Mouse (Mus musculus): ENCODE measurements at regions not wholly inside any gene's neighbourhood (a gene's known extent, or its start where the extent isn't known, plus 50 kb on each side); places are given as distances from the start of the nearest gene placed in this dataset.

DNA sequence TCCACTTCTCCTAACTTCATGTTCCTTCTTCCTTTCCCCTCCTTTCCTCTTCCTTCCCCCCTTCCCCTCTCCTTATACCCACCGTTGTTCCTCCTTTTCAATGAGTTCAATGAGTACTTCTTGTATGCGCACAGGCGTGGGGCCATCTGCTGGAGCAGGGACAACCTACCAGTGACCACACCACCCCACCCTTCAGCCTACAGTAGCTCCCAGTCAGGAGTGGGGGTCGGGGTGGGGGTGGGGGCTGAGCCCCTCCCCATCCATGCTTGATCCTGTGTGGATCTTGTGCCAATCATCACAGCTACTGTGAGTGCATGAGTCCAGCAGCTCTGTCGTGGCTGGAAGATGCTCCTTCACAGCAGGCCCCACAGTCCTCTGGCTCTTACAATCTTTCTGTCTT is 143.6 kb downstream of the Chst1 start:
- ATAC-seq (ENCODE audit: extremely low read depth, insufficient number of reproducible peaks, low FRiP score, poor library complexity, severe bottlenecking) = no peak

DNA sequence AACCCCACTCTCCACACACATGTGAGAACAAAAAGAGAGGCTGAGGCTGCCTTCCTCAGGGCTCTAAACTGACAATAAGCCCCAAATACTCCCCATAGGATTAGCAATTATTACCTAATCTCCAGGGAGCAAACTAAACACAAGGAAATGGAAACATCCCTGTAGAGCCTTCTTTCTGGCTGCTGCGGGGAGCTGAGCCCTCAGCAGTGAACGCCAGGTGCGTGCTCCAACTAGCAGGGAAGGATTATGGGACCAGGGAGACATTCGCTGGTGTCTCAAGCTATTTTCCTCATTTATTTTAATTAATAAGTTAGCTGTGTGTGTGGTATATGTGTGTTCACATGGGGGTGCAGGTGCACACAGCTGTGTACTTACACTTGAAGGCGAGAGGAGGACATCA is 144.4 kb downstream of the Chst1 start:
- no peak for ATAC-seq (ENCODE audit: extremely low read depth, insufficient number of reproducible peaks, low FRiP score, poor library complexity, severe bottlenecking)

DNA sequence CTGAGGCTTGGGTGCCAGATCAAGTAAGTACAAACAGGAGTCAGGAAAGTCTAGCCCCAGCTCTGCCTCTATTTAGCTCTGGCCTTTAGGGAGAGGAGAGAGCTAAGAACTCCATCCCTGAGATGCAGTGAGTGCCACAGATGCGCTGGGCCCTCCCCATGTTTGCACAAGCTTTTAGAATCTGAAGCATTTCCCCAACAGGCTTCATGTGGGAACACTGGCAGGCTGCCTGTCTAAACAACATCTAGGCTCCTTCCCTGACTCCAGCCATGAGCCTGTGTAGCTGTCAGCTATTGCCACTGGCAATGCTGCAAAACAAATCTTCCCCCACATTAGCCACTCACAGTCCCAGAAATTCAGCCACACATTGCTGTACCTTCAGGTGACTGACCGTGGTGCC is 147.9 kb downstream of the Chst1 start:
- ATAC-seq (ENCODE audit: extremely low read depth, insufficient number of reproducible peaks, low FRiP score, poor library complexity, severe bottlenecking) = no peak

DNA sequence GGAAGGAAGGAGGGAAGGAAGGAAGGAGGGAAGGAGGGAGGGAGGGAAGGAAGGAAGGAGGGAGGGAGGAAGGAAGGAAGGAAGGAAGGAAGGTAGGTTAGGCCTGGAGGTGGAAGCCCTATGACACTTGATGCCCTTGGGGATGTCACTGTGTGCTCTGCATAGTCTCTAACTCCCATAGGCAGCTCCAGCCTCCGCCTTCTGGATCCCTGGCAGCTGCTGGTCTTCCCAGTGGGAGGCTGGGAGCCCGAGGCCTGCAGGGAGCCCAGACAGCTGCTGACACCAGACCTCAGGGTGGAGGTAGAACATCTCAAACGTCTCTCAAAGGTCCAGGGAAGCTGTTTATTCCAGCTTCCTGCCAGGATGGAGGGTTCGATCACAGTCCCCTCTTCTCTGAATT is 150.6 kb downstream of the Chst1 start:
- no peak for ATAC-seq (ENCODE audit: extremely low read depth, insufficient number of reproducible peaks, low FRiP score, poor library complexity, severe bottlenecking)

DNA sequence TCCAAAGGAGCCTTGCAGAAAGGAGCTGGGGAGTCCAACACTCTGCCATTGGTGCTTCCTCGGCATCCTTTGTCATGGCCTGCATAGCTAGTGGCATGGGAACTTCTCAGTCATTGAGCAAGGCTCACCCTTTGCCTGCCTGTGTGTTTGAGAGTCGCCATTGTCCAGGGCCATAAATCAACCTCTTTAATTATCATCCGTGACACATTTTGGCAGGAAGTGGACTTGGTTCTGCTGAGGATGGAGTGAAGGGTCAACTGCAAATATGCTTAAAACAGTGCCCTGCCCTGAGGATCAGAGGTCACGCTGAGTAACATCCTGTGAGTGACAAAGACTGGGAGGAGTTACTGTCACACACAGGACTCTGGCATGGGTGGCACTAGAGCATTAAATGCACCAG is 151.2 kb downstream of the Chst1 start:
- ATAC-seq (ENCODE audit: extremely low read depth, insufficient number of reproducible peaks, low FRiP score, poor library complexity, severe bottlenecking) = no peak

DNA sequence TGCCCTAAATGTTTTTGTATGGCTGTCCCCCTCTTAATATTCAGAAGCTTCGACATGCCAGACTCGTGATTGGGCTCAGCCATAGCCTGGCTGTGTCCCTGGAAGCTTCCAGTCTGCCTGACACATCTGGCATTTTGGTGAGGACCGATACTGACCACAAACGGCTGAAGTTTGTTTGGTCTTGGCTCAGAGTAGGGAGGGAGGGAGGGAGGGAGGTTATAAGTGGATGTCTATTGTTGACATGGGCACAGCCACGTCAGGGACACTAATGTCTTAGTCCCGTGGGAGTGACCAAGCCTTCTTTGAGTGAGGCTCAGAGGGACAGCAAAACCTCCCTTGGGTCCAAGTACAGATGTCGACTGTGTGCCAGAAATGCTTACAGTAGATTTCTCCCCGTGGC is 151.7 kb downstream of the Chst1 start:
- no peak for ATAC-seq (ENCODE audit: extremely low read depth, insufficient number of reproducible peaks, low FRiP score, poor library complexity, severe bottlenecking)

DNA sequence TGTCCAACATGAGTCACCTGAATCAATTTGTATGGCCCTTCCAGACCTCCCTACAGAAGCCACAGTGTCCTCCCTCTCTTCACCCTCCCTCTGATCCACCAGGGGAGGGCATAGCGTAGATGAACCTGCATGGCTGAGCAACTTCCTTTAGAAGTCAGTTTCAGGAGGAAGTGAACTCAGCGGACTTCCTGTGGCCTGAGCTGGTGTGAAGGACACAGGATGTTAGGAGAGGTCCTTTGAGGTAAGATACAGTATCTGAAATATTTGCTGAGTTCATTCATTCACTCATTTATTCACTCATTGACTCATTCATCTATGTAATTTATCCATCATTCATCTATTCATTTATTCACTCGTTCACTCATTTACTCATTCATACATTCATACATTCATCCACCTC is 152.6 kb downstream of the Chst1 start:
- no peak for ATAC-seq (ENCODE audit: extremely low read depth, insufficient number of reproducible peaks, low FRiP score, poor library complexity, severe bottlenecking)

DNA sequence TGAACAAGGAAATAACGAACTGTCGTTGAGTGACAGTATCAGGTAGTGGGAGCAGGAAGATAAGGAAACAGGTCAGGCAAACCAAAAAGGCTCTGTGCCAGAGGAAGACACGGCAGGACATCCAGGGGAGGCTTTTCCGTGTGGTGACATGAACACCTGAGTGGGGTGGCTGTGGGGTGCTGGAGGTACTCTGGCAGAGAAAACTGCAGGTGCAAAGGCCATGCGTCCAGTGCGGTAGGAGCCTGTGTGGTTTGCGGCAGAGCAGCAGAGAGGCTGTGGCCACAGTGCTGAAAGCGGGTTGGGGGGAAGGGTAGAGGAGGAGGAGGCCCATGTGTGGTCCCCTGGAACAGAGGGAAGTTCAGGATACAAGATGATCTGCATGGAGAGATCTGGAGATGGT is 153.3 kb downstream of the Chst1 start:
- no peak for ATAC-seq (ENCODE audit: extremely low read depth, insufficient number of reproducible peaks, low FRiP score, poor library complexity, severe bottlenecking)

DNA sequence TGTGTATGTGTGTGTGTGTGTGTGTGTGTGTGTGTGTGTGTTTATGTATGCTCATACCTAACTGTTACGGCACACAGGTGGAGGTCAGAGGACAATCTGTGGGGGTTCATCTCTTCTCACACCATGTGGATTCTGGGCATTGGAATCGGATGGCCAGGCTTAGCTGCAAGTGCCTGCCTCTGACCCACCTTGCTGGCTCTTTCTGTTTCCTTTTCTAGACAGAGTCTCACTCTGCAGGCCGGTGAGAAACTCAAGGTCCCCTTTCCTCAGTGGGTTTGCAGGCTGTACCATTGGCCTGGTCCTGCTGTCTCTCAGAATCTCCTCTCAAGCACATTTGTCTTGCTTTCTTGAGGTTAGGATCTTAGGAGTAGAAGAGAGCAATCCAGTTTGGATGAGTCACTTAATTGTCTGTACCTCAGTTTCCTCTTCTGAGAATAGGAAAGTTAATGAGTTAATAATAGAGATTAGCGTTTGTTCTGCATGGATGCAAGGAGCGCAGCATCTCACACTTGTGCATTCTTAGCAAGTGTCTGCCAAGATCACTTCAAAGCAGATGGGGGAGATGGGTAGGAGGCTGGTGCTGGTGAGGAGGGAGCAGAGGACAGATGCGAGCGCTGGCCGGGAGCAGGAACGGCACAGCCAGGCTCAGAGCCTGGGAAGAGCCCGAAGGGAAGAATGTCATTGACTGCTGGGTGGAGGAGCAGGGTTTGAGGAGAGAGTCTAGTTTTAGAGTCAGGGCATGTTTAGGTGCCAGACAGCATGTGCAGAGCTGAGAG is 155.2 kb downstream of the Chst1 start:
- no peak for ATAC-seq (ENCODE audit: extremely low read depth, insufficient number of reproducible peaks, low FRiP score, poor library complexity, severe bottlenecking)

DNA sequence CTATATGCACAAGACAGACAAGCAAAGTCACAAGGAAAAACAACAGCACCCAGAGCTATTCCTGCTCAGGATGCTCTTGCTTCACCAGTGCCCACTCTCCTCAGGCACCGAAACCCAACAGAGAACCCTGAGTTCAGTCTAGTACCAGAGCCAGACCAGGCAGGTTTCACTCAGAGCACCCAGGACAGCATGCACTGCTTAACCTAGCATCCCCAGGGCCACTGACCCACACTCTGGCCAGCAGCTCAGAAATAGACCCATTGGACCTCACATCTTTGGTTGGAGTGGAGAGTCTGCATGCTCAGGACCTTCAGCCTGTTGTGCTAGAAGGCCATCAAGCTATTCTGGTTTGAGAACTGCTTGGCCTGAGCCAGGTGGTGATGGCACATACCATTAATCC is 157.0 kb downstream of the Chst1 start:
- no peak for ATAC-seq (ENCODE audit: extremely low read depth, insufficient number of reproducible peaks, low FRiP score, poor library complexity, severe bottlenecking)

DNA sequence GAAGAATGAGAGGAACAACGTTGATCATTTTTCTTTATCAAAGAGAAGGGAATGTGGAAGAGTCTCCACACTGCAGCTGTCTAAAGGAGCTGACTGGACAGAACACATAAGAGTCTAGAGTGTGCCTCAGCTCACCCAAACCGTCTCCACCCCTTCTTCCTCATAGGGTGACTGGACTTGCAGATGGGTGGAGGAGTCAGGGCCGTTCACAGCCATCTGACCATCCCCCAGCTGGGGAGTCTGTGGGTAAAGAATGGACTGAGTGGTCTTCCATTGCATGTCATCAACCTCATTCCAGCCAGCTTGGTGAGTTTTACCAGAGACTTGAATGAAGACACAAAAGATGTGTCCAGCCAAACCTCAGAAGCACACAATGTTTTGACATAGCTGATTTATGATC is 156.1 kb upstream of the Syt13 start:
- no peak for ATAC-seq (ENCODE audit: extremely low read depth, insufficient number of reproducible peaks, low FRiP score, poor library complexity, severe bottlenecking)

DNA sequence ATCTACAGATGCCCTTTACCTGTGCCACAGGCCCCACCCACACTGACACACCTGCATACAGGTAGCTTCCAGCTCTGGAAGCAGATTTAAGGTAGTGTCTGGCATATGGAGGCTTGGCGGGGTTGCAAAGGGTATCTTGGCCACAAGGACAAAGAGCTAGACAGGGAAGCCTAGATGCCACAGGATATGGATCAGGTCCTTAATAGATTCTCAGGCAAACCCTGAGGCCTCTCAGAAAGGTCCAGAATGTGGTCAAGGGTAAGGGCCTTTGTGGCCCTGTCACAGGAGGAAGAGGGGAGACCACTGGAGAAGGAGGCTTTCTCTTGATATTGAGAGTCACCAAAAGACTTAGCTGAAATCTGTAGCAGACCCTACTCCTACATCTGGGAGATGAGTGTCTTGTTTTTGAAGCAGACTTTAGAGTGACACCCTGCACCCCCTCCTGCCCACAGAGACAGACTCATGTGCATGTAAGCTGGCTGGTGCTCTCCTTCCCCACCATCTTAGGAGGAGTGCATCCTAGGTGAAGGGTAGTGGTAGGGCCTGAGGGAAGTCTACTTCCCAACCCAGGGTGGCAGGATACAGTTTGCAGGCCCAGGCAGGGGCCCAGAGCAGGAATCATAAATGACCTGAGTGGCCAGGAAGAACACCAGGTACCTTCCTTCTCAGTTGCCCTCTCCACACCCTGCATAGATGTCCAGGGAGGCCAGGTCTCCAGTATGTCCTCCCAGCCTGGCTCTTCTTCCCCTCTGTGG is 150.8 kb upstream of the Syt13 start:
- ATAC-seq (ENCODE audit: extremely low read depth, insufficient number of reproducible peaks, low FRiP score, poor library complexity, severe bottlenecking) = no peak

DNA sequence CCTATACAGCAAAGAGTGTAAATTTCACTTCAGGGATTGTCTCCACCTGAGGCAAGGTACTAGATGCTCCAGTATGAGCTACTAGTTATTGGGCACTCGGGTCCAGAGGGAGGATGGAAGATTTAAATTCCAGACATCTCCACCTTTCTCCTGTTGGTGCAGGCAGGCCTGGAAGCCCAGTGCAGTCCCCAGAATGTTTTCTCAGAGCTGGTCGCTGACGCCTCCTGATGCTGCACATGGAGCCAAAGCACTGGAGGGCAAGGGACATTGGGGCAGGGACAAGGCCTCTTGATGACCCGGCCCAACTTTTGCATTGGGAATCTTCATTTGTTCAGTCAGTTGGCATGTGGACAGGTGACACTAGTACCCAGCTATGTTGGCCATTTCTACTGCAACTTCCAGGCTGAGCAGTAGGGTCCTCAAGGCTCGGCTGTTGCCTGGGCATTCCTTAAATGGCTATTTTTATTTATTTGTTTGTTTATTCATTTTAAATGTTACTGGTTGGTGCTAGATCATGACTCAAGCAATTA is 147.4 kb upstream of the Syt13 start:
- ATAC-seq (ENCODE audit: extremely low read depth, insufficient number of reproducible peaks, low FRiP score, poor library complexity, severe bottlenecking) = no peak

DNA sequence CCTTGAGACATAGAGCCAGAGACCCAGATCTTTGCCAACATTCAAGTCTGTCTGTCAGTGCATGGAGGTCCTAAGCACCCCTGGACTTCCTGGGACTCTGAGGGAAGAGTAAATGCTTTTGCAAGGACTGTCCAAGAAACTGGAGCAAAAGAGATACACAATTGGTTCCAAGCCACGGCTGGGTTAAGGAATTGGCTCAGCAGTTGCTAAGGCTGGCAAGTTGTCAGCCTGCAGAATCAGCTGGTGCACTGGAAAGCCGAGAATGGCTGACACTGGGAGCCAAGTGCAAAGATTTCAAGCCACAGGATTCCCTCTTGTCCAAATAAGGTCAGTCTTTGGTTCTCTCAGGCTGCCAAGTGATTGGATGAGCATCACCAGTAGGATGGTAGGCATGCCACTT is 146.8 kb upstream of the Syt13 start:
- no peak for ATAC-seq (ENCODE audit: extremely low read depth, insufficient number of reproducible peaks, low FRiP score, poor library complexity, severe bottlenecking)

DNA sequence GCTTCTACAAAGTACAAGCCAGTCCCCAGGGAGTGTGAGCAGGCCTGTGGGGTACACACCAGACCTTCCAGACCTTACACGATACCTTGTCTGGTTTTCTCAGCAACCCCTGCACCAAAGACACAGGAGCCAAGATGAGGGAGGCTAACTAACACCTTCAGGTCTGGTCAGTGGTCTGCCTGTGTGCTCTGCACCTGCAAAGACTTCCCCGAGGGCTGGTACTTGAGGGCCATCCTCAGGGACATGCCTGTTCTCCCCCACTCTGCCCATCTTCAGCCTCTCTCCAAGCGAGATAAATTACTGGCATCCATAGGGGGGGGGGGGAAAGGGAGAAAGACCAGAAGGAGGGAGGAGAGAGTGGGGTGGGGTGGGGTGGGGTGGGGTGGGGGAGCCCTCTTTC is 145.8 kb upstream of the Syt13 start:
- ATAC-seq (ENCODE audit: extremely low read depth, insufficient number of reproducible peaks, low FRiP score, poor library complexity, severe bottlenecking) = no peak

DNA sequence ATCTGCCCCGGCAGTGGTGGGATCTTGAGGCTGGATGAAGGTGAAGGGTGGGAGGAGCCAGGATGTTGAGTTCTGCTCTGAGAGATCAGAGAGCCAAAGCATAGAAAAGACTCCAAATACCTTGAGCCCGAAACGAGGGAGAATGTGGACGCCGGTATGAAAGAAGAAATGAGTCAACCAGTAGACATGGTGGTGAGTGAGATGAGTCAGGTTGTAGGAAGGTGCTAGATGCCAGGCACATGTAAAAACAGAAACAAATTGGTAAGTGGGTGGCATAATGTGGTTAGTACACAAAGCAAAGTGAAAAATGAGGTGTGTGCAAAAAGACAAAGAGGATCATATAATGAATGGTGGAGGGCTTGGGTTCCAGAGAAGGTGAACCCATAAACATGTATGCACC is 144.8 kb upstream of the Syt13 start:
- ATAC-seq (ENCODE audit: extremely low read depth, insufficient number of reproducible peaks, low FRiP score, poor library complexity, severe bottlenecking) = no peak

DNA sequence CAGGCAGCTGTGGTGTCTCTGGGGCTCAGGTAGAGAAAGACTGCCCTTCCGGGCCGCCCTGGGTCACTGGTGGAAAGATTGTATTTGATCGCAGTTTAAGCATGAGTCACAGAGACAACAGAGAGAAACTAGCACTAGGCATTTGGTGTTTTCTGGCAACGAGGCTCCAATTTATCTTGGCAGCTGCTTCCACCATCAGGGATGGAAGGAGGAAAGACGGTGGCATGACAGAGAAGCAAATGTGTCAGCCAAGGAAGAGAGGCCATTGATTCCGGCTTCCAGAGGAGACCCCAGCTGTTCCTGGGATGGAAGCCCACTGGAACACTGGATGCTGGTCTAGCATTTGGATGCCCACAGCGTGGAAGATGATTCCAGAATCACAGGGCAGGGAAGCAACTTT is 142.3 kb upstream of the Syt13 start:
- ATAC-seq (ENCODE audit: extremely low read depth, insufficient number of reproducible peaks, low FRiP score, poor library complexity, severe bottlenecking) = no peak

DNA sequence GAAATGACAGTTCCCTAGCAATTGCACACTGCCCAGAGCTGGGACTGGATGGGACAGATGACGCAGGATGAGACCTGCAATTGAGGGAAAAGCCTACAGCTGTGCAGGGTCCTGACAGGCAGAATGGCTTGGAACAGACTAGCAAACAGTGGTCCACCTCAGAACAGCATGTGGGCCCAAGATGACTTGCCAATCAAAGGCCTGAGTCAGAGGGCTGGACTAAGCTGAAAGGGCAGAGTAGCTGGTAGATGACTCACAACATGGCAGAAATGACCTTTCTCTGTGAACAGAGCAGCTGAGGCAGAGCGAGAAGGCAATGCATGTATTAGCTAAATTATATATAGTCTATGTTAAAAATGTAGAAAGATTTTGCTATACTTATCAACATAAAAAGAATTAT is 138.4 kb upstream of the Syt13 start:
- ATAC-seq (ENCODE audit: extremely low read depth, insufficient number of reproducible peaks, low FRiP score, poor library complexity, severe bottlenecking) = no peak

DNA sequence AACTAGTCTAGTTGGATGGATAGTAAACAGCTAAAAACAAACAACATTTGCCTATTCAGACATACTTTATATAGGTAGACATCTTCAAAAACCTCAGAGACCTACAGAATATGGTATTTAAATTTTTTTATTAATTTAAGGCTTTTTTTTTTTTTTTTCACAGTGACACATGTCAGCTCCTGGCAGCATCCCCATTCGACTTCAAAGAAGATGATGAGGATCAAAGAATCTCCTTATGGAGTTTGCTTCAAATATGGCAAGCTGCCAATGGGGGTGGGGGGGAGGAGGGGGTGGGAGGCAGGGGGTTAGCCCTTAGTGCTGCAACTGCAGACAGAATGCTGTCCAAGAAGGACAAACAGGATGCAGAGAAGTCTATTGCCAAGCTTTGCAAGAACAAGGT is 135.8 kb upstream of the Syt13 start:
- no peak for ATAC-seq (ENCODE audit: extremely low read depth, insufficient number of reproducible peaks, low FRiP score, poor library complexity, severe bottlenecking)

DNA sequence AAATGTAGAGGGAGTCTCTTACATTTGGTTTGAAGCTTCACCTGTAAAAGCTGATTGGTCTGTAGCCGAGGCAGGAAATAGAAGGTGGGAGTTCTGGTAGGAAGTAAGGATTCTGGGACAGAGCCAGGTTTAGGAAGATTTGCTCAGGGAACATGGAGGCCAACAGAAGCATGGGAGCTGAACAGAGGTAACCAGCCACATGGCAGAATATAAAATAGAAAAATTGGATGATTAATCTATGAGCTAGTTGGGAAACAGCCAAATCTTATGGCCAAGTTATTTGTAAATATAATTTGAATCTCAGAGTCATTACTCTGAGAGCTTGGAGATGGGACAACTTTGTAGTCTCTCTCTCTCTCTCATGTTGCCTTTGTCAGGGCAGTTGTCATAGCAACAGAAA is 134.9 kb upstream of the Syt13 start:
- no peak for ATAC-seq (ENCODE audit: extremely low read depth, insufficient number of reproducible peaks, low FRiP score, poor library complexity, severe bottlenecking)

DNA sequence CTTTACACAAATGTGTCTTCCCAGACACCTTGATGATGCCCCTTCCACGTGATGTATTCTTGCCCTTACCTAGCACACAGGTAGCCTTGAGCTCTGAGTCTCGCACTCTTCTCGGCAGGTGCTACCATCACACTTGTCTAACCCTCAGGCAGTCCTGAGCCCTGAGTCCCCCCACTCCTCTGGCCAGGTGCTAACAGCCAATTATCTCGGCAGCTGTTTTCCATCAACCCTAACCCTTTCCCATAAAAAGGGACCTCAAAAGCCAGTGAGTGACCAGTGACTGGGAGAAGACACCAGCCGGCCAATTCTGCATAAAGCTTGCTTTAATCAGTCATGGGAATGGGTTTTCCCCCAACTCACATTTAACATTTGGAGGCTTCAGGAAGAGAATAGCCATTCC is 133.4 kb upstream of the Syt13 start:
- ATAC-seq (ENCODE audit: extremely low read depth, insufficient number of reproducible peaks, low FRiP score, poor library complexity, severe bottlenecking) = no peak
